Mouse (Mus musculus) colon, adult 2 months (tissue): ENCODE results near the gene Wnt6. TPM values are rescaled to one million over a fixed set of nuclear protein-coding genes. Genes with fewer than 3 reads are reported as not detected.

Experiments
- polyA plus RNA-seq: library from polyadenylated mRNA; depleted of rRNA; stranded (reverse); fragments of >200 nt; gene quantifications from 2 replicates; pipeline ENCODE4 v1.2.3, GENCODE M21; 2012; rRNA removed

Gene Wnt6
- polyA plus RNA-seq: 4.8 and 5.1 TPM in 2 replicates

DNA sequence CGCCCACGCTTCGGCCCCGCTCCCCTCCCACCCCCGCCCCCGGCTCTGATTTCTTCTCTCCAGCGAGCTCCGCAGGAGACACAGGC lies at the start of gene Wnt6:
TSS of gene Wnt6 (plus strand) at position 48 of the 86 bp plus-strand sequence.

DNA sequence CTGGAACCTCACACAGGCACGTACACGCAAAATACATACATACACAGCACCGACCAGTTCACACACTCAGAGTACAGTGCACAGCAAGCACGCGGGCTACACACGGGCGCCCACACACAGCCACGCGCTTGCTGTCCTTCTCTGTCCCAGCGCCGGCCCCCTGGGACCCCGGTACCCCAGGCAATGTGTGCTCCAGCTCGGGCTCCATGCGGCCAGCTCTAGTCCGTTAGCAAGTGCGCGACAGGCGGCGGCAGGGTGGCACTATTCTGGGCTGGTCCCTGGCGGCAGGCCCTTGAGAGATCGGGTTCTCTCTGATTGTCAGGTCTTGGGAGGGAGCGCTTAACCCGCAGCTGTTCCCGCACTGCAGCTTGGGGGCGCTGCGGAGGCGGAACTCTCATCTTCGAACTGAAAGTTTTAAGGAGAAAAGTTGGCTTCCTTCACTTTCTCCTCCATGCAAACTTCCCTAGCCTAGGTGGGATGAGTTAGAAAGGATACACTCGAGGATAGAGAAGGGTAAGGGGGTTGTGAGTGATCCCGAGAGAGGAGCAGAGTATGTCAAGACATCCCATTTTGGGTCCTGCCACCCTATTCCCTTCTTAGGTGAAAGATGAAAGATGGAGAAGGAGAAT lies 22.9 kb upstream of the Wnt6 start, which contains the start of gene Prkag3:
TSS of gene Prkag3 (minus strand) at position 579 of the 629 bp plus-strand sequence.

DNA sequence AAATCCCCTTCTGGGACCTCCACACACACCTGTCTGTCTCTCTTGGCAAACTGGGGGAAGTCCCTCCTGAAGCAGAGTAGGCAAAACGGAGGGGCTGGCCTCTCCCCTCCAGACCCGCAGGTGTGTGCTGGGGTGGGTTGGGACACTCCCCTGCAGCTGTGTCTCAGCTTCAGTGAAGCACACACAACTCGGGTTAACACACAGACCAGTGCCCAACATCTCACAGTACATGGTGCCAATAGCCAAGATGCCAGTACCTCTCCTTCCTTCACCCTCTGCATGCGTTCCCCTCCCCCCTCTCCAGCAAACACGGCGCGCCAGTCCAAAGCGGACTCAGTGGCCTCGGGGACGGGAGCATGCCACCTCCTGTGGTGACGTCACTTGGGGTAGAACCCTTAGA lies 19.6 kb downstream of the Wnt6 start, which contains the start of gene Wnt10a:
TSS of gene Wnt10a (plus strand) at position 268 of the 400 bp plus-strand sequence.

Other genes starting within 250 kb of the Wnt6 start
- 0.39 and 0.48 TPM in 2 replicates for gene Plcd4, start 229.0 kb upstream of the Wnt6 start, polyA plus RNA-seq
- gene Usp37, start 227.6 kb upstream of the Wnt6 start, polyA plus RNA-seq: 2.5 and 3.0 TPM in 2 replicates
- 10.1 and 10.3 TPM in 2 replicates for gene Zfp142, start 183.6 kb upstream of the Wnt6 start, polyA plus RNA-seq
- gene Bcs1l, start 183.6 kb upstream of the Wnt6 start, polyA plus RNA-seq: 11.6 and 12.0 TPM in 2 replicates
- gene Rnf25, start 170.5 kb upstream of the Wnt6 start, polyA plus RNA-seq: 31.5 and 35.7 TPM in 2 replicates
- 1.9 and 4.1 TPM in 2 replicates for gene Stk36, start 170.4 kb upstream of the Wnt6 start, polyA plus RNA-seq
- 9.9 and 11.5 TPM in 2 replicates for gene Ttll4, start 110.1 kb upstream of the Wnt6 start, polyA plus RNA-seq
- gene Cyp27a1, start 58.3 kb upstream of the Wnt6 start, polyA plus RNA-seq: 18.0 and 21.2 TPM in 2 replicates
- gene Prkag3, start 22.7 kb upstream of the Wnt6 start, polyA plus RNA-seq: 0.24 and 0.26 TPM in 2 replicates
- gene Wnt10a, start 19.6 kb downstream of the Wnt6 start, polyA plus RNA-seq: 0.10 and 0.15 TPM in 2 replicates
- gene Cdk5r2, start 83.0 kb downstream of the Wnt6 start, polyA plus RNA-seq: 2.8 and 3.3 TPM in 2 replicates
- gene Fev, start 113.5 kb downstream of the Wnt6 start, polyA plus RNA-seq: 1.4 and 3.8 TPM in 2 replicates
- gene Cryba2, start 121.3 kb downstream of the Wnt6 start, polyA plus RNA-seq: 1.5 and 1.9 TPM in 2 replicates
- 0.10 and 0.15 TPM in 2 replicates for gene Cfap65, start 163.7 kb downstream of the Wnt6 start, polyA plus RNA-seq
- gene Ihh, start 179.8 kb downstream of the Wnt6 start, polyA plus RNA-seq: 186 and 200 TPM in 2 replicates